Mouse (Mus musculus): Measurements from ENCODE around the gene Vav3. TPM values are rescaled to one million over a fixed set of nuclear protein-coding genes. Genes with fewer than 3 reads are reported as not detected.

The Vav3 gene
- polyA plus RNA-seq, 1 experiment from 2014 or later, result 6.4 TPM

DNA sequence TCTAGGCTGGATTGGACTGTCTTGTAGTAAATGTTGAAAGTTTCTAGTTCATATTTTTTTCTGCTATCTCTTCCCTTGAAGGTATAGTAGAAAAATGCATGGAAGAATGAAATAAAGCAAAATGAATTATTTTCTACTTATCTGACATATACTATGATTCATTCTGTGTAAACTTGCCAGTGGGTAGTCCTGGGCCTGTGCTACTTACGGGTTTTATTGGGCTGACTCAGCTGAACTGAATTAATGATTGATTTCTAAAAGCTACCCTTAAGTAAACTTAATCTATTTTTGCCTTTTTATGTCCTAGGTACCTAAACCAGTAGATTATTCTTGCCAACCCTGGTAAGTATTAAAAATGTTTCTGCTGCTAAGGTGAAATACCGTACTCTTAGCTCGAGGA is 311.0 kb downstream of the Vav3 start:
- H3K9me3 ChIP-seq, result no peaks in the 10 kb centered on the region
- H3K4me1 ChIP-seq (replicated peaks), result no peaks in the 10 kb centered on the region; the same call in 1 of the 2 replicates
- 79% methylated on average over 3 of the region's 3 CpGs for WGBS
- H3K4me2 ChIP-seq, result no peak overlapping the region
- H3K27me3 ChIP-seq, result no peaks in the 10 kb centered on the region
- ATAC-seq (ENCODE audit: insufficient number of reproducible peaks, insufficient read depth, low FRiP score, low TSS enrichment, low read depth), result no peak
- no peaks in the 10 kb centered on the region for H3K36me3 ChIP-seq
- H3K27ac ChIP-seq, result no peak overlapping the region
- H3K9ac ChIP-seq (replicated peaks), result no peak overlapping the region
- no peak overlapping the region for H3K4me3 ChIP-seq (replicated peaks)

GRCm38 (mm10) chr3:109652860-109653631 is 312.6 kb downstream of the Vav3 start:
- Histone ChIP-seq H3K9ac (replicated peaks) (no peak overlapping the region), H3K27ac (no peak overlapping the region), H3K4me2 (no peak overlapping the region), H3K27me3 (no peaks in the 10 kb centered on the region), H3K4me3 (replicated peaks) (no peak overlapping the region), H3K4me1 (replicated peaks) (no peaks in the 10 kb centered on the region), H3K36me3 (no peaks in the 10 kb centered on the region), H3K9me3 (no peaks in the 10 kb centered on the region)
- ATAC-seq (ENCODE audit: insufficient number of reproducible peaks, insufficient read depth, low FRiP score, low TSS enrichment, low read depth), result no peak
- 90% methylated on average over 12 of the region's 12 CpGs for WGBS

GRCm38 (mm10) chr3:109654386-109654785 is 313.9 kb downstream of the Vav3 start:
- H3K36me3 ChIP-seq, result no peaks in the 10 kb centered on the region
- H3K4me3 ChIP-seq (replicated peaks), result no peak overlapping the region
- H3K9ac ChIP-seq (replicated peaks), result no peak overlapping the region
- no peak overlapping the region for H3K27ac ChIP-seq
- ATAC-seq (ENCODE audit: insufficient number of reproducible peaks, insufficient read depth, low FRiP score, low TSS enrichment, low read depth), result no peak
- H3K4me2 ChIP-seq, result no peak overlapping the region
- H3K4me1 ChIP-seq (replicated peaks), result peaks cover 2% of the 10 kb centered on the region; the same call in 1 of the 2 replicates
- WGBS, result 84% methylated on average over 4 of the region's 4 CpGs
- no peaks in the 10 kb centered on the region for H3K27me3 ChIP-seq
- no peaks in the 10 kb centered on the region for H3K9me3 ChIP-seq

DNA sequence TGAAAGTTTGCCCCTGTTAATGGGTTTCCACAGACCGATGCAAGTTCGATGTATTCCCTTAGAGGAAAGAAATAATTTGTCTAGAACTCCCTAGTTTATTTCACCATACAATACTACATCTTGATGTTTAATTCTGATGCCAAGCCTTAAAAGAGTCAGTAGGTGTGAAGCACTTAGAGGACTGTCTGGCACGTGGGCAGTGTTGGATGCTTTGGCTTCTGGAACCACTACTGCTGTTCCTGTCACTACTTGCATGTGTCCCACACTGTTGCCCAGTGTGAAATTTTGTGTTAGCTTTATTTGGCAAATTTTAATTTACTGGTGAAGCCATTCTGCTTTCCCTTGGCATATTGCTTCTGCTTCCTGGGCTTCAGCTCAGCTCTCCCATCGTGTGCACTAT is 331.3 kb downstream of the Vav3 start:
- ATAC-seq (ENCODE audit: insufficient number of reproducible peaks, insufficient read depth, low FRiP score, low TSS enrichment, low read depth), result no peak
- H3K36me3 ChIP-seq, result no peaks in the 10 kb centered on the region
- WGBS, result 90% methylated on average over 4 of the region's 4 CpGs
- no peak overlapping the region for H3K4me3 ChIP-seq (replicated peaks)
- no peaks in the 10 kb centered on the region for H3K9me3 ChIP-seq
- H3K27me3 ChIP-seq, result no peaks in the 10 kb centered on the region
- H3K27ac ChIP-seq, result no peak overlapping the region
- H3K4me1 ChIP-seq (replicated peaks), result no peaks in the 10 kb centered on the region
- H3K9ac ChIP-seq (replicated peaks), result no peak overlapping the region
- no peak overlapping the region for H3K4me2 ChIP-seq

DNA sequence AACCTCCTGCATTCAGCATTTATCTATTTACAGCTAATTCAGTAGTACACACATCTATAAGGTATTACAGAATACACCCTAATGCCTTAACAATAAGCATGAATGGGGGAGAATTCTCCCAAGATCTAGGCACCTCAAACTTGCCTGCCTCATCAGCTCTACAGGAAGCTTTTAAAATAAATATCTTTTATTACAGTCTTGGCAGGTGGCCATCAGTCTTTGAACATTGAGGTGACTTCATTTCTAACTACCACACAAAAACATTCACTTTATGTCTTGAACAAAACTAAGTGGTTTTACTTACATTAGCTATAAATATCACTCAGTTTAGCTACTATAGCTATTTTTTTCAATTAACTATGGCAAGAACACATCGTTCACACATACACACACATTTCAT is 332.5 kb downstream of the Vav3 start:
- no peak overlapping the region for H3K9ac ChIP-seq (replicated peaks)
- H3K9me3 ChIP-seq, result no peaks in the 10 kb centered on the region
- H3K36me3 ChIP-seq, result no peaks in the 10 kb centered on the region
- no peaks in the 10 kb centered on the region for H3K27me3 ChIP-seq
- no peaks in the 10 kb centered on the region for H3K4me1 ChIP-seq (replicated peaks)
- H3K27ac ChIP-seq, result no peak overlapping the region
- no peak overlapping the region for H3K4me3 ChIP-seq (replicated peaks)
- H3K4me2 ChIP-seq, result no peak overlapping the region
- 83% methylated on average over 1 of the region's 1 CpGs for WGBS
- no peak for ATAC-seq (ENCODE audit: insufficient number of reproducible peaks, insufficient read depth, low FRiP score, low TSS enrichment, low read depth)

GRCm38 (mm10) chr3:109680281-109680680 is 339.8 kb downstream of the Vav3 start:
- Histone ChIP-seq H3K4me1 (replicated peaks) (peaks cover 8% of the 10 kb centered on the region; the same call in 1 of the 2 replicates), H3K4me2 (no peak overlapping the region), H3K9me3 (no peaks in the 10 kb centered on the region), H3K36me3 (no peaks in the 10 kb centered on the region), H3K27ac (no peak overlapping the region), H3K27me3 (no peaks in the 10 kb centered on the region), H3K4me3 (replicated peaks) (no peak overlapping the region), H3K9ac (replicated peaks) (no peak overlapping the region)
- WGBS, result 86% methylated on average over 2 of the region's 2 CpGs
- no peak for ATAC-seq (ENCODE audit: insufficient number of reproducible peaks, insufficient read depth, low FRiP score, low TSS enrichment, low read depth)

DNA sequence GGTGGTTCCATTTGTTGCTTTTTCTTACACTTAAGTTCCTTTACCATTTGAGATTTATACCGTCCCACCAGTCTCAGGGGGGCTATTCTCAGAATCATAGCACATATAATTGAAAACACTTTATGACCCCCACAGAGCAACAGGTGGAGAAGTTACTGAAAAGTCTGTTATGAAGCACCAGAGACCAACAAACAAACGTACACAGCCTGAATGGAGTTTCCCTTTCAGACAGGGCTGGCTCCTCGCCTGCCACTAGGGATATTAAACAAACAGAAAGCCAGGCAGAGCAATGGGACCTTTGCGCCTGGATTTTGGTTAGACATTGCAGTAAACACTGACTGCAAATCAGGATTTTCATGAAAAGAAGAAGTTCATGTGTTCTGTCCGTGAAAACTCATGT is 341.4 kb downstream of the Vav3 start:
- Histone ChIP-seq H3K27me3 (no peaks in the 10 kb centered on the region), H3K4me3 (replicated peaks) (no peak overlapping the region), H3K27ac (no peak overlapping the region), H3K36me3 (no peaks in the 10 kb centered on the region), H3K9me3 (no peaks in the 10 kb centered on the region), H3K4me2 (no peak overlapping the region), H3K9ac (replicated peaks) (no peak overlapping the region), H3K4me1 (replicated peaks) (peaks cover 8% of the 10 kb centered on the region; the same call in 1 of the 2 replicates)
- no peak for ATAC-seq (ENCODE audit: insufficient number of reproducible peaks, insufficient read depth, low FRiP score, low TSS enrichment, low read depth)
- WGBS, result 68% methylated on average over 5 of the region's 5 CpGs

DNA sequence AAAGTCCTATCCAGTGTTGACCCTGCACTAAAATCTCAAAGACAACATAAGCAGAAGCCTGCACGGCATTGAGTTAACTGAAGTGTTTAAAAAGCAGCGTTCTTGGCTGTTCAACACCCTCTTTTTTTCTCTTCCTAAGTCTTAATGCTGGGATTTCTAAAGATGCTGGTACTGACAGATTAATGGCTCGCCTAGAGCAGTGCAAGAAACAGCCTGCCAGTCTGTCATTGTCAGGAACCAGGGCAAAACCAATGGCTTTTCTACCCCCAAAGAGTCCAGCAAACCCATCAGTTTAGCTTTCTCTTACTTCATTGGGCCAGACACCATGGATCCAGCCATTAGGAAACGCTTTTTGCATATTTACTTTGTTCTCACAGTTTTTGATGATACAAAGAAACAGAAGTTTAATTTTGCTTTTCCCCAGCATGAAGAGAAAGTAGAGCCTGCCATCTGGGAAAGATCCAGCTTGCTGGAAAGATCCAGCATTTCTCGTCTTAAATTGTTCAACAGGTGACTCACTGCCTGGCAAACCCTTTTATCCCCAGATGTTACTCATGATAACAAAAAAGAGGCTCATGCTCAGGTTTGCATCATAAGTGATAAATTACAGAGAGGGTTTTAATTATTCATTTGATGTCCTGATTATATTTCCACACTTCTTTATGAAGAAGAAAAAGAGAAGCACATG is 343.3 kb downstream of the Vav3 start:
- no peaks in the 10 kb centered on the region for H3K36me3 ChIP-seq
- no peaks in the 10 kb centered on the region for H3K9me3 ChIP-seq
- 57% methylated on average over 5 of the region's 5 CpGs for WGBS
- no peak overlapping the region for H3K4me2 ChIP-seq
- H3K27ac ChIP-seq, result no peak overlapping the region
- H3K4me3 ChIP-seq (replicated peaks), result no peak overlapping the region
- H3K27me3 ChIP-seq, result no peaks in the 10 kb centered on the region
- no peak overlapping the region for H3K9ac ChIP-seq (replicated peaks)
- H3K4me1 ChIP-seq (replicated peaks), result peaks cover 8% of the 10 kb centered on the region; the same call in 1 of the 2 replicates
- no peak for ATAC-seq (ENCODE audit: insufficient number of reproducible peaks, insufficient read depth, low FRiP score, low TSS enrichment, low read depth)

GRCm38 (mm10) chr3:109690566-109690965 is 350.1 kb downstream of the Vav3 start:
- WGBS, result 54% methylated on average over 2 of the region's 2 CpGs
- no peak overlapping the region for H3K9ac ChIP-seq (replicated peaks)
- H3K9me3 ChIP-seq, result no peaks in the 10 kb centered on the region
- ATAC-seq (ENCODE audit: insufficient number of reproducible peaks, insufficient read depth, low FRiP score, low TSS enrichment, low read depth), result no peak
- H3K36me3 ChIP-seq, result no peaks in the 10 kb centered on the region
- no peak overlapping the region for H3K4me3 ChIP-seq (replicated peaks)
- H3K27ac ChIP-seq, result no peak overlapping the region
- H3K4me2 ChIP-seq, result no peak overlapping the region
- no peaks in the 10 kb centered on the region for H3K4me1 ChIP-seq (replicated peaks)
- no peaks in the 10 kb centered on the region for H3K27me3 ChIP-seq

- H3K4me2 ChIP-seq, result no peak overlapping the region
- no peaks in the 10 kb centered on the region for H3K27me3 ChIP-seq
- no peaks in the 10 kb centered on the region for H3K4me1 ChIP-seq (replicated peaks)
- ATAC-seq (ENCODE audit: insufficient number of reproducible peaks, insufficient read depth, low FRiP score, low TSS enrichment, low read depth), result no peak
- H3K9ac ChIP-seq (replicated peaks), result no peak overlapping the region
- no peaks in the 10 kb centered on the region for H3K36me3 ChIP-seq
- H3K4me3 ChIP-seq (replicated peaks), result no peak overlapping the region
- 84% methylated on average over 3 of the region's 3 CpGs for WGBS
- H3K9me3 ChIP-seq, result no peaks in the 10 kb centered on the region
- no peak overlapping the region for H3K27ac ChIP-seq
Observed at GRCm38 (mm10) chr3:109692613-109693012, 352.2 kb downstream of the Vav3 start.

GRCm38 (mm10) chr3:109701301-109701700 is 360.8 kb downstream of the Vav3 start:
- Histone ChIP-seq H3K4me2 (no peak overlapping the region), H3K4me1 (replicated peaks) (no peaks in the 10 kb centered on the region), H3K27me3 (no peaks in the 10 kb centered on the region), H3K27ac (no peak overlapping the region), H3K36me3 (no peaks in the 10 kb centered on the region), H3K9me3 (no peaks in the 10 kb centered on the region), H3K4me3 (replicated peaks) (no peak overlapping the region), H3K9ac (replicated peaks) (no peak overlapping the region)
- no peak for ATAC-seq (ENCODE audit: insufficient number of reproducible peaks, insufficient read depth, low FRiP score, low TSS enrichment, low read depth)
- WGBS, result 81% methylated on average over 1 of the region's 1 CpGs
